Mouse (Mus musculus): ENCODE data around the gene Ankrd40.

DNA sequence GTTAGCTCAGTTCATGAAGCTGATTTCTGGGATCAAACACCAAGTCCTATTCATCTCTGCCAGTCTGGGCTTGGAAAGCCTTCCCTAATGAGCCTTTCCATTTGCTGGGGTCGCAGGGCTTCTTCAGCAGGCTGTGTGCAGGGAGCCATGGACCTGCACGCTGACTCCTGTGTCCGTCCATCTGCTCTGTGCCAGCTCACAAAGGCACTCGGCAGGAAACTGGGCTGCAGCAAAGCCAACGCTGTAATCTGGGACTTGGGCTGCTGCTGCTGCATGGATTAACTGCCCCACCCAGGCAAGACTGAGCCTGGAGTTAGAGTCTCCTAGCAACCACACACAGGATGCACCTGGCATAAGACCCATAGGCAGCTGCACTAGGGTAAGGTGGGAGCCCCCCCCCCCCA is 16.2 kb downstream of the Ankrd40 start:
- TF ChIP-seq POLR2A (IDR thresholded peaks at IDR 0.05; ENCODE audit: control insufficient read depth, low read depth, low read length) (no peak), CTCF (IDR thresholded peaks at IDR 0.05; ENCODE audit: control insufficient read depth, insufficient read depth, insufficient replicate concordance, low read depth, low read length) (no peak)

Measured in testis, adult 2 months (tissue).